Mouse (Mus musculus) lung, postnatal 14 days (tissue): ENCODE measurements around the gene Plekhf1.
A peak's percentile ranks its signal among the peaks of the same experiment; 100 is the strongest.

Experiments used
- DNase-seq: peaks from one replicate; pipeline ENCODE4 v3.0.0; 2021

The Plekhf1 gene

GRCm38 (mm10) chr7:38217417-38218171, 10.2 kb downstream of the Plekhf1 start:
- DNase-seq: peak; percentile 84

GRCm38 (mm10) chr7:38215697-38216096, 12.1 kb downstream of the Plekhf1 start:
- DNase-seq: no peak

- no peak for DNase-seq
Observed at GRCm38 (mm10) chr7:38215281-38215680, 12.5 kb downstream of the Plekhf1 start.

- DNase-seq: no peak
Observed at GRCm38 (mm10) chr7:38214473-38215214, 13.2 kb downstream of the Plekhf1 start.

GRCm38 (mm10) chr7:38212651-38213062, 15.2 kb downstream of the Plekhf1 start:
- DNase-seq: no peak

- DNase-seq: no peak
Observed at GRCm38 (mm10) chr7:38209478-38210152, 18.2 kb downstream of the Plekhf1 start.

- DNase-seq: no peak
Observed at GRCm38 (mm10) chr7:38208969-38209368, 18.8 kb downstream of the Plekhf1 start.

- no peak for DNase-seq
Observed at GRCm38 (mm10) chr7:38206564-38206963, 21.3 kb downstream of the Plekhf1 start.

GRCm38 (mm10) chr7:38205801-38206200, 22.0 kb downstream of the Plekhf1 start:
- no peak for DNase-seq

- DNase-seq: no peak
Observed at GRCm38 (mm10) chr7:38204314-38204713, 23.5 kb downstream of the Plekhf1 start.

GRCm38 (mm10) chr7:38201290-38201658, 26.5 kb downstream of the Plekhf1 start:
- no peak for DNase-seq

GRCm38 (mm10) chr7:38200606-38201289, 27.1 kb downstream of the Plekhf1 start:
- peak; percentile 91 for DNase-seq

GRCm38 (mm10) chr7:38199907-38200605, 27.8 kb downstream of the Plekhf1 start:
- DNase-seq: no peak

GRCm38 (mm10) chr7:38191571-38191970, 36.2 kb downstream of the Plekhf1 start:
- DNase-seq: no peak

GRCm38 (mm10) chr7:38191146-38191545, 36.7 kb downstream of the Plekhf1 start:
- no peak for DNase-seq

- DNase-seq: no peak
Observed at GRCm38 (mm10) chr7:38190056-38190835, 37.6 kb downstream of the Plekhf1 start.

- peak; percentile 22 for DNase-seq
Observed at GRCm38 (mm10) chr7:38189136-38189982, 38.5 kb downstream of the Plekhf1 start.

- DNase-seq: no peak
Observed at GRCm38 (mm10) chr7:38188281-38189075, 39.3 kb downstream of the Plekhf1 start.

- DNase-seq: no peak
Observed at GRCm38 (mm10) chr7:38187796-38188195, 40.0 kb downstream of the Plekhf1 start.

GRCm38 (mm10) chr7:38186861-38187260, 41.0 kb downstream of the Plekhf1 start:
- DNase-seq: no peak
